Mouse (Mus musculus): ENCODE measurements at regions not wholly inside any gene's neighbourhood (a gene's known extent, or its start where the extent isn't known, plus 50 kb on each side); places are given as distances from the start of the nearest gene placed in this dataset.

- no peak for TF ChIP-seq CTCF (IDR thresholded peaks at IDR 0.05)
- Histone ChIP-seq H3K4me3 (no peak overlapping the region), H3K27ac (no peak overlapping the region)
- intact Hi-C loops (cut with DNase I) = no loop called here
- DNase-seq (ENCODE audit: extremely low spot score in 1 of 2, low spot score in 2 of 2) = no peak
These were observed 205.2 kb upstream of the Prep start for GRCm38 (mm10) chr10:44861671-44862359.

- no peak for TF ChIP-seq CTCF (IDR thresholded peaks at IDR 0.05)
These were observed 209.6 kb upstream of the Prep start for GRCm38 (mm10) chr10:44857444-44857843.

DNA sequence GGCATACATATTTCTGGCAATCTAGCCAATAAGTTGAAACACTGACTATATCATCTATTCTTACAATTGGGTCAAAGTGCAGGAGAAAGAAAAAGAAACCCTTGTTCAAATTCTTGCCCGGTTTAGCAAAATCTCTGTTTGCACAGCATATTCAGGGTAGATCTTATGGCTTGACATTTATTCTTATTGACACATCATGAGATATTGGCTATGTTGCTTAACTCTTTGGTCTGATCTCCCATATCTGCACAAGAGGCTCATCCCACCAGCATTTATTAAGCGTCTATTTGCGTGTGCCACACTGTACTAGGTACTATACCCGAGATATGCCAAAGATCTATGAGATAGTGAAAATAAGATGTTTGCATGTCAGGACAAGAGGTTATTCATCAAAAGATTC lies 212.9 kb upstream of the Prep start:
- no peak overlapping the region for H3K27ac ChIP-seq
- intact Hi-C loops (cut with DNase I) = no loop called here
- DNase-seq (ENCODE audit: extremely low spot score in 1 of 2, low spot score in 2 of 2) = no peak
- H3K4me3 ChIP-seq = no peak overlapping the region
- TF ChIP-seq CTCF (IDR thresholded peaks at IDR 0.05) = no peak

More at GRCm38 (mm10) chr10:44857444-44857843, 209.6 kb upstream of the Prep start:
- Histone ChIP-seq H3K27ac (no peak overlapping the region), H3K4me3 (no peak overlapping the region)
- no peak for DNase-seq (ENCODE audit: extremely low spot score in 1 of 2, low spot score in 2 of 2)
- intact Hi-C loops (cut with DNase I) = no loop called here

- DNase-seq (ENCODE audit: extremely low spot score in 1 of 2, low spot score in 2 of 2) = no peak
- intact Hi-C loops (cut with DNase I) = no loop called here
- no peak overlapping the region for H3K4me3 ChIP-seq
- TF ChIP-seq CTCF (IDR thresholded peaks at IDR 0.05) = no peak
- no peak overlapping the region for H3K27ac ChIP-seq
These were observed 218.0 kb upstream of the Prep start for GRCm38 (mm10) chr10:44849016-44849415.

DNA sequence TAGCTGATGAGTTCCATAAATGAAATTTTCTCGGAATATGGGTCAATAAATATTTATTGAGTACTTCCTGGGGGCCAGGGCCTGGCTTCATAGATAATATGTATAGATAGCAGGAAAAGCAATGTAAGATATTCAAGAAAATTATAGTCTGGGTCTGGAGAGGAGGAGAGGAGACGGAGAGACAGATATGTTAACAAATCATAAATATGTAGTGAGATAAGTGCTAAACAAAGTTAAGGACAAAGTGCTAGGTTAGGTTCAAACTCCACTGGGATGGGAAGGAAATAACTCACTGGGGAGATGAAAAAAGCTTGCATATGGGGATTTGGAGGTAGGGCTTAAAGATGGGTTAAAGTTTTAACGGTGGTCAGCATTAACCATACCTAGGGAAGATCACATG lies 220.2 kb upstream of the Prep start:
- DNase-seq (ENCODE audit: extremely low spot score in 1 of 2, low spot score in 2 of 2) = no peak
- no peak for TF ChIP-seq CTCF (IDR thresholded peaks at IDR 0.05)
- H3K4me3 ChIP-seq = no peak overlapping the region
- intact Hi-C loops (cut with DNase I) = no loop called here
- H3K27ac ChIP-seq = no peak overlapping the region

GRCm38 (mm10) chr10:44846149-44846548 lies 220.9 kb upstream of the Prep start:
- TF ChIP-seq CTCF (IDR thresholded peaks at IDR 0.05) = no peak
- no peak for DNase-seq (ENCODE audit: extremely low spot score in 1 of 2, low spot score in 2 of 2)
- Histone ChIP-seq H3K27ac (no peak overlapping the region), H3K4me3 (no peak overlapping the region)
- intact Hi-C loops (cut with DNase I) = no loop called here

GRCm38 (mm10) chr10:44840449-44840848 lies 226.6 kb upstream of the Prep start:
- intact Hi-C loops (cut with DNase I) = no loop called here
- DNase-seq (ENCODE audit: extremely low spot score in 1 of 2, low spot score in 2 of 2) = no peak
- Histone ChIP-seq H3K4me3 (no peak overlapping the region), H3K27ac (no peak overlapping the region)
- no peak for TF ChIP-seq CTCF (IDR thresholded peaks at IDR 0.05)

GRCm38 (mm10) chr10:44832455-44832854 lies 234.5 kb upstream of the Prep start:
- intact Hi-C loops (cut with DNase I) = no loop called here
- H3K4me3 ChIP-seq = no peak overlapping the region
- no peak for TF ChIP-seq CTCF (IDR thresholded peaks at IDR 0.05)
- H3K27ac ChIP-seq = no peak overlapping the region
- DNase-seq (ENCODE audit: extremely low spot score in 1 of 2, low spot score in 2 of 2) = no peak

DNA sequence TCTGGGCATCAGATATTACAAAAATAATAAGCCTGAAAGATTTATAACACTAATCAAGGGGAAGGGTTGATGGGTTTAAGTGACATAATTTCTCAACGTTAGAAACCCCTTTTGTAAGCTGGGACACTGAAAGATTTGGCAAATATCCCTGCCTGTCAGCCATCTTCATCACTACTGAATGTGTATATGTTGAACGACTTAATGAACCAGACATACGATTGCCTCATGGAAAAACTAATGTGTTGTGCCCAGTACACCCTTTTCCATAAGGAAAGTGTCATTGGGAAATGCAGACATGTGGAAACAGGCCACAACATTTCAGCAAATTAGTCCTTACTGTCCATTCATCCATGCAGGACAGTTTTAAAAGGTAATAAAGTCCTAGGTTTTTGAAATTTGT lies 240.7 kb upstream of the Prep start:
- no peak for DNase-seq (ENCODE audit: extremely low spot score in 1 of 2, low spot score in 2 of 2)
- H3K27ac ChIP-seq = no peak overlapping the region
- TF ChIP-seq CTCF (IDR thresholded peaks at IDR 0.05) = no peak
- no peak overlapping the region for H3K4me3 ChIP-seq
- intact Hi-C loops (cut with DNase I) = no loop called here

GRCm38 (mm10) chr10:44821666-44822065 lies 245.3 kb upstream of the Prep start:
- no peak for TF ChIP-seq CTCF (IDR thresholded peaks at IDR 0.05)
- Histone ChIP-seq H3K27ac (no peak overlapping the region), H3K4me3 (no peak overlapping the region)
- intact Hi-C loops (cut with DNase I) = no loop called here
- no peak for DNase-seq (ENCODE audit: extremely low spot score in 1 of 2, low spot score in 2 of 2)

GRCm38 (mm10) chr10:44820379-44820778 lies 246.6 kb upstream of the Prep start:
- Histone ChIP-seq H3K4me3 (no peak overlapping the region), H3K27ac (no peak overlapping the region)
- DNase-seq (ENCODE audit: extremely low spot score in 1 of 2, low spot score in 2 of 2) = no peak
- intact Hi-C loops (cut with DNase I) = no loop called here
- no peak for TF ChIP-seq CTCF (IDR thresholded peaks at IDR 0.05)

- H3K4me3 ChIP-seq = no peak overlapping the region
- TF ChIP-seq CTCF (IDR thresholded peaks at IDR 0.05) = no peak
- intact Hi-C loops (cut with DNase I) = no loop called here
- DNase-seq (ENCODE audit: extremely low spot score in 1 of 2, low spot score in 2 of 2) = no peak
- no peak overlapping the region for H3K27ac ChIP-seq
These were observed 247.6 kb upstream of the Prep start for GRCm38 (mm10) chr10:44819361-44819760.

DNA sequence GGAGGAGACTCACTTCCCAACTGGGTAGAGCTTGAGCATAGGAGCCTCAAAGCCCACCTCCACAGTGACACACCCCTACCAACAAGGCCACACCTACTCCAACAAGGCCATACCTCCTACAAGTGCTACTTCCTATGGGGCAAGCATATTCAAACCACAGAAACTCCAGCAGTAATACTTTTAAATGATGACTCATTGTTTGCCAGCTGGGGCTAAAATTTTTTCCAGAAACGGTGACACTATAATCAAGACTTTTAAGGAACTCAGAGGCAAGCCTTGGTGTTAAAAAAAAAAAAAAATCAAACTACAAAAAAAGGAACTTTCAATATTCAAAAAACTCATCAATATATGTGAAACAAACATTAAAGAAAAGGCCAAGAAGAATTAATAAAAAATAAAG lies 248.4 kb upstream of the Prep start:
- Histone ChIP-seq H3K27ac (no peak overlapping the region), H3K4me3 (no peak overlapping the region)
- TF ChIP-seq CTCF (IDR thresholded peaks at IDR 0.05) = no peak
- no peak for DNase-seq (ENCODE audit: extremely low spot score in 1 of 2, low spot score in 2 of 2)
- intact Hi-C loops (cut with DNase I) = no loop called here

Data from left cerebral cortex, adult 2 months (tissue).